Mouse (Mus musculus): ENCODE data around the gene Nploc4. TPM values are rescaled to one million over a fixed set of nuclear protein-coding genes. Genes with fewer than 3 reads are reported as not detected.

Gene Nploc4
- polyA plus RNA-seq, 1 experiment: 61.8 TPM

DNA sequence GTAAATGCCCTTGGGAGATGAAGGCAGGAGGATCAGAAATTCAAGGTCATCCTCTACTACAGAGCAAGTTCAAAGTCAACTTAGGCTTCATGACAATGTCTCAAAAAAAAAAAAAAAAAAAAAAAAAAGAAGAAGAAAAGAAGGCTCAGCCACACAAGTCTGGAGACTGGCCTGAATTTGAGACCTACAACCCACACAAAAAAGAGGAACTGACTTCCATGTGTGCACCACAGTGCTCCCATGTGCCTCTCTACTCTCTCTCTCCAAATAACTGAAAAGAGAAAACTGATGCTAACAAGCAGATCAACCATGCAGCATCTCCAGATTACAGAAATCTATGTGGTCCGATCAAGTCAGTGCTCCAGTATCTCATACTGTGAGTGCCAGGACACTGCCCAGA, 32.7 kb downstream of the Nploc4 start:
- TF ChIP-seq MYOG (IDR thresholded peaks at IDR 0.05; ENCODE audit: control insufficient read depth, extremely low read depth, insufficient read length): no peak

DNA sequence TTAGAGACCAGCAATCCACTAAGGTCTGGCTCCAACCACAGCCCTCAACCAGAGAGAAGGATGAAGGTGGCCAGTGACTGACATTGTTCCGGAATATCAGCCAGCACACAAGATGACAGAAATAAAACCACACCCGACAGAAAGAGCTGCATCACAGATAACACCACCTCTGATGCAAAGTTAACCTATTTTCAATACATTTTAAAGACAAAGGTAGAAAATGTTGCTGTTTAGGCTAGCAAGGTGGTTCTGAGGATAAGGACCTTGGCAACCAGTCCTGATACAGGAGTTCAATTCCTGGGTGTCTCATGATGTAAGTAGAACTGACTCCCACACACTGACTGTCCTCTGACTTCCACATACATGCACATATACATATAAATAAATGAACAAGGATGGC, 38.2 kb downstream of the Nploc4 start:
- peaks cover 74% of the 10 kb centered on the region for H3K79me2 ChIP-seq (ENCODE audit: control insufficient read depth, insufficient read depth)
- TF ChIP-seq MYOD1 (IDR thresholded peaks at IDR 0.05; ENCODE audit: control insufficient read depth, insufficient read length, low read depth) (no peak), CTCF (IDR thresholded peaks at IDR 0.05; ENCODE audit: control insufficient read depth, insufficient read depth, insufficient read length) (no peak), USF1 (IDR thresholded peaks at IDR 0.05; ENCODE audit: low read depth) (no peak), FOSL1 (IDR thresholded peaks at IDR 0.05; ENCODE audit: insufficient read depth, low read length, poor library complexity, severe bottlenecking) (no peak), MYOG (IDR thresholded peaks at IDR 0.05; ENCODE audit: control insufficient read depth, extremely low read depth, insufficient read length) (no peak), MAX (IDR thresholded peaks at IDR 0.05) (no peak), CEBPB (IDR thresholded peaks at IDR 0.05; ENCODE audit: low read depth) (no peak)
- no peak overlapping the region for H3ac ChIP-seq (ENCODE audit: control insufficient read depth, insufficient read length, low read depth)
- peaks cover 25% of the 10 kb centered on the region for H3K79me3 ChIP-seq (ENCODE audit: low read depth)
- no peaks in the 10 kb centered on the region for H3K27me3 ChIP-seq (ENCODE audit: control insufficient read depth, insufficient read depth, insufficient read length)
- peaks cover 97% of the 10 kb centered on the region for H3K36me3 ChIP-seq (ENCODE audit: control insufficient read depth, insufficient read depth)
- H3K4me3 ChIP-seq (ENCODE audit: insufficient read depth, poor library complexity, severe bottlenecking): no peak overlapping the region

More for the DNA sequence above, 32.7 kb downstream of the Nploc4 start:
- no peak overlapping the region for H3ac ChIP-seq (ENCODE audit: control insufficient read depth, insufficient read length, low read depth)
- H3K36me3 ChIP-seq (ENCODE audit: control insufficient read depth, insufficient read depth): peaks cover 100% of the 10 kb centered on the region
- H3K27me3 ChIP-seq (ENCODE audit: control insufficient read depth, insufficient read depth, insufficient read length): no peaks in the 10 kb centered on the region
- H3K79me3 ChIP-seq (ENCODE audit: low read depth): peaks cover 14% of the 10 kb centered on the region
- peaks cover 33% of the 10 kb centered on the region for H3K79me2 ChIP-seq (ENCODE audit: control insufficient read depth, insufficient read depth)
- H3K4me3 ChIP-seq (ENCODE audit: insufficient read depth, poor library complexity, severe bottlenecking): no peak overlapping the region

DNA sequence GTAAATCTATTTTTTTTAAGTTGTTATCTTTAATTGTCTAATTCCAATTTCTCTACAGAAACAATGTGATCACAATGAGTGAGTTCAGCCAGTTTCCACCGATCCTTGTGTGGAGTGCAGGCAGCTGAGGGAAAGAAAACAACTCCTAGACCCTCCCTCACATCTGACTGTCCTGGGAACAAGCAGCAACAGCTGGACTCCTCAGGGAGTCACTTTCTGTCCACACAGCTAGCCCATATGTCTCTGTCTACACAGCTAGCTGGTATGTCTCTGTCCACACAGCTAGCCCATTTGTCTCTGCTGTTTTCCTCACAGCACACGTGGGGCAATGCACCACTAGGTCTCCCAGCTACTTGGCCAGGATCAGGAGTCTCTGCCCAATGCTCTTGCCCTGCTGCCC, 39.9 kb downstream of the Nploc4 start:
- peaks cover 24% of the 10 kb centered on the region for H3K79me3 ChIP-seq (ENCODE audit: low read depth)
- no peak overlapping the region for H3ac ChIP-seq (ENCODE audit: control insufficient read depth, insufficient read length, low read depth)
- H3K27me3 ChIP-seq (ENCODE audit: control insufficient read depth, insufficient read depth, insufficient read length): no peaks in the 10 kb centered on the region
- TF ChIP-seq CEBPB (IDR thresholded peaks at IDR 0.05; ENCODE audit: low read depth): no peak
- no peak for TF ChIP-seq MYOG (IDR thresholded peaks at IDR 0.05; ENCODE audit: control insufficient read depth, extremely low read depth, insufficient read length)
- TF ChIP-seq USF1 (IDR thresholded peaks at IDR 0.05; ENCODE audit: low read depth): no peak
- no peak for TF ChIP-seq CTCF (IDR thresholded peaks at IDR 0.05; ENCODE audit: control insufficient read depth, insufficient read depth, insufficient read length)
- no peak for TF ChIP-seq MYOD1 (IDR thresholded peaks at IDR 0.05; ENCODE audit: control insufficient read depth, insufficient read length, low read depth)
- TF ChIP-seq MAX (IDR thresholded peaks at IDR 0.05): no peak
- no peak overlapping the region for H3K4me3 ChIP-seq (ENCODE audit: insufficient read depth, poor library complexity, severe bottlenecking)
- H3K36me3 ChIP-seq (ENCODE audit: control insufficient read depth, insufficient read depth): peaks cover 97% of the 10 kb centered on the region
- peaks cover 72% of the 10 kb centered on the region for H3K79me2 ChIP-seq (ENCODE audit: control insufficient read depth, insufficient read depth)

DNA sequence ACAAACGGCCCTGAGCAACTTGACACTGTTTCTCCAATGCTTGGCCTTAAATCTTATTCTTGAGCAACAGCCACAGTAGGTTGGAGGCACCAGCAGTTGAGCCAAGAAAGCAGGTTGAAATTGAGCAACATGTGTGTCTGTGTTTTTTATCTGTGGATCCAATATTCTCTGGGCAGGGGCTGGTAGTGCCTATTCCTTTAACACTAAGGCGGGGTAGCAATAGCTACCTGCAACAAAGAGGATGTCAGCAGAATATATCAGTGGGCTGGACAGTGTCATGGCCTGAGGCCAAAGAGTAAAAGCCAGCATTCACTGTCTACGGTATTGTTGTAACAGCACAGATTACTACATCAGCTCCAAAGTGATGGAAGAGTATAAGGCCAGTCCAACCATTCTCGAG, 41.8 kb downstream of the Nploc4 start:
- H3K79me3 ChIP-seq (ENCODE audit: low read depth): peaks cover 21% of the 10 kb centered on the region
- H3K79me2 ChIP-seq (ENCODE audit: control insufficient read depth, insufficient read depth): peaks cover 61% of the 10 kb centered on the region
- peaks cover 90% of the 10 kb centered on the region for H3K36me3 ChIP-seq (ENCODE audit: control insufficient read depth, insufficient read depth)
- H3K4me3 ChIP-seq (ENCODE audit: insufficient read depth, poor library complexity, severe bottlenecking): no peak overlapping the region
- no peaks in the 10 kb centered on the region for H3K27me3 ChIP-seq (ENCODE audit: control insufficient read depth, insufficient read depth, insufficient read length)
- TF ChIP-seq MYOD1 (IDR thresholded peaks at IDR 0.05; ENCODE audit: control insufficient read depth, insufficient read length, low read depth): no peak
- no peak for TF ChIP-seq MYOG (IDR thresholded peaks at IDR 0.05; ENCODE audit: control insufficient read depth, extremely low read depth, insufficient read length)
- TF ChIP-seq CTCF (IDR thresholded peaks at IDR 0.05; ENCODE audit: control insufficient read depth, insufficient read depth, insufficient read length): no peak
- TF ChIP-seq USF1 (IDR thresholded peaks at IDR 0.05; ENCODE audit: low read depth): no peak
- no peak for TF ChIP-seq FOSL1 (IDR thresholded peaks at IDR 0.05; ENCODE audit: insufficient read depth, low read length, poor library complexity, severe bottlenecking)
- TF ChIP-seq CEBPB (IDR thresholded peaks at IDR 0.05; ENCODE audit: low read depth): no peak
- TF ChIP-seq MAX (IDR thresholded peaks at IDR 0.05): no peak
- H3ac ChIP-seq (ENCODE audit: control insufficient read depth, insufficient read length, low read depth): no peak overlapping the region

DNA sequence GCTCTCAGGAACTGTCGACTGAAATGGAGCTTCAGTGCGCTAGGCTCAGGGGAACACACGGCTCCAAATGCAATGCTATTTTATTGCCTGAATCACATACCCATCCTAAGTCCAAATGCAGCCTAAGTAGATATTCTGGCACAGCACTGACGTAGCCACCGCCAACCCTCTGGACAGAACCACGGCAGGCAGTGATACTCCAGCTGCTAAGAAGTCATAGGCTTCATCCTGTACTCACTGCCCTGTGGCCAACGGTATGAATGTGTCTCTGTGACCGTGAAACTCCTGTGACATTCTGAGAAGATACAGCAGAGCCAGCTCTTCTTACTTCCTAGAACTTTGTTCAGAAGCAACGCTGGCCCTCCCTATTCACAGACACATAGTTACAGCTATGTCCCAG, 48.9 kb downstream of the Nploc4 start:
- Histone ChIP-seq H3K4me3 (ENCODE audit: insufficient read depth, poor library complexity, severe bottlenecking) (no peak overlapping the region), H3K79me3 (ENCODE audit: low read depth) (peaks cover 2% of the 10 kb centered on the region), H3K27me3 (ENCODE audit: control insufficient read depth, insufficient read depth, insufficient read length) (no peaks in the 10 kb centered on the region), H3K79me2 (ENCODE audit: control insufficient read depth, insufficient read depth) (peaks cover 7% of the 10 kb centered on the region), H3K36me3 (ENCODE audit: control insufficient read depth, insufficient read depth) (peaks cover 86% of the 10 kb centered on the region), H3ac (ENCODE audit: control insufficient read depth, insufficient read length, low read depth) (no peak overlapping the region)
- TF ChIP-seq FOSL1 (IDR thresholded peaks at IDR 0.05; ENCODE audit: insufficient read depth, low read length, poor library complexity, severe bottlenecking) (no peak), CTCF (IDR thresholded peaks at IDR 0.05; ENCODE audit: control insufficient read depth, insufficient read depth, insufficient read length) (no peak), MYOG (IDR thresholded peaks at IDR 0.05; ENCODE audit: control insufficient read depth, extremely low read depth, insufficient read length) (no peak), MAX (IDR thresholded peaks at IDR 0.05) (no peak), CEBPB (IDR thresholded peaks at IDR 0.05; ENCODE audit: low read depth) (no peak), MYOD1 (IDR thresholded peaks at IDR 0.05; ENCODE audit: control insufficient read depth, insufficient read length, low read depth) (no peak), USF1 (IDR thresholded peaks at IDR 0.05; ENCODE audit: low read depth) (no peak)

DNA sequence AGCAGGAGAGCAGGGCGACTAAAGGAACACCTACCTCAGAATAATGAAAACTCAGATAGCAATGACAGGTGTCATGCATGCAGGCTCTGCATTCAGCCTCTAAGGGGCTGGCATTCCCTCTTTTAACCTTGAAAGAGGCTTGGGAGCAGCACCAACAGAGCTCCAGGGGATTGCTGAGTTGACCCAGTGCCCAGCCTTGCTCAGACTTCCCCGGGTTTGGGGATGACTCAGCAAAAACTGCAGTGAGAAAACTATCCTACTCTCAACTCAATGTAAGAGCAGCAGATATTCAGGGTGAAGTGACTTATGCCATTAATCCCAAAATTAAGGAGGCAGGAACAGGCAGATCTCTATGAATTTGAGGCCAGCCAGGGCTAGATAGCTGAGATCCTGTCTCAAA, 50.4 kb downstream of the Nploc4 start:
- no peaks in the 10 kb centered on the region for H3K79me2 ChIP-seq (ENCODE audit: control insufficient read depth, insufficient read depth)
- TF ChIP-seq MAX (IDR thresholded peaks at IDR 0.05) (no peak), MYOG (IDR thresholded peaks at IDR 0.05; ENCODE audit: control insufficient read depth, extremely low read depth, insufficient read length) (no peak), CEBPB (IDR thresholded peaks at IDR 0.05; ENCODE audit: low read depth) (no peak), MYOD1 (IDR thresholded peaks at IDR 0.05; ENCODE audit: control insufficient read depth, insufficient read length, low read depth) (no peak), CTCF (IDR thresholded peaks at IDR 0.05; ENCODE audit: control insufficient read depth, insufficient read depth, insufficient read length) (no peak), FOSL1 (IDR thresholded peaks at IDR 0.05; ENCODE audit: insufficient read depth, low read length, poor library complexity, severe bottlenecking) (no peak), USF1 (IDR thresholded peaks at IDR 0.05; ENCODE audit: low read depth) (no peak)
- H3K79me3 ChIP-seq (ENCODE audit: low read depth): no peaks in the 10 kb centered on the region
- no peaks in the 10 kb centered on the region for H3K27me3 ChIP-seq (ENCODE audit: control insufficient read depth, insufficient read depth, insufficient read length)
- H3ac ChIP-seq (ENCODE audit: control insufficient read depth, insufficient read length, low read depth): no peak overlapping the region
- H3K4me3 ChIP-seq (ENCODE audit: insufficient read depth, poor library complexity, severe bottlenecking): no peak overlapping the region
- peaks cover 85% of the 10 kb centered on the region for H3K36me3 ChIP-seq (ENCODE audit: control insufficient read depth, insufficient read depth)

Measured in C2C12 (cell line).